Mouse (Mus musculus): Measurements from ENCODE around the gene 2310061I04Rik. TPM values are rescaled to one million over a fixed set of nuclear protein-coding genes. Genes with fewer than 3 reads are reported as not detected.

The 2310061I04Rik gene
- polyA plus RNA-seq, 1 experiment from 2014 or later, result 26.2 TPM

DNA sequence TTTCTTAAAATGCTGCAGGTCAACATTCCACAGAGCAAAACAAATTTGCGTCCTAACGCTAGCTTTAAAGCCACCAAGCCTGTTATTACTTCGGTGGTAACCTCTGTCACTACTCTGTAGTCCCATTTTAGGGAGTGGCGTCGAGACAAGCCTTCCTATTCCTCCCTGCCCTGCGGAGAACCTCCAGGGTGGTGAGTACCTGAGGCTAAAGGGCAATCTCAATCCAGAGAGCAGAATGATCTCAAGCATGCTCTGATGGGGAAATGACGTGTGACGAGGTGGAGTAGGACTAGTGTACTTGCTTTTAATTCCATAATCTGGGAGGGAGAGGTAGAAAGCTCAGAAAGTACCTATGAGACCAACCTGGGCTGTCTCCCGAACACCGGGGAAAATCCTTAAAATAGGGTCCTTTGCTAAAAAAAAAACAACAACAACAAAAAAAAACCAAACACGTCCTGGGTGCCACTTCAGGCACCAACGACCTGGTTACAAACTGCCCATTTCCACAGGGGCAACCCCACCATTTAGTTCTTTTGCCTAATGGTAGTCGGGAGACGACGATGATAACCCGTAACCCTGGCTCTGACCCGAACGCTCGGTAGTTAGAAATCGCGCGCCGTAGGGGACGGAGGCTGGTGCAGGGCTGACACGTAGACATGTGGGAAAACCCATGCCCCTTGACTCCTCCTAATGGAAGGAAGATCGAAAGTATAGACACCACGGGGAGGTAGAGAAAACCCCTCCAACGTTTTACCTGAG lies 18.5 kb upstream of the 2310061I04Rik start:
- Histone ChIP-seq H3K36me3 (peaks cover 43% of the 10 kb centered on the region), H3K27me3 (replicated peaks) (no peaks in the 10 kb centered on the region), H3K4me1 (replicated peaks) (peaks cover 23% of the 10 kb centered on the region), H3K4me3 (peak overlapping the region; percentile 79), H3K27ac (ENCODE audit: poor library complexity, severe bottlenecking) (peak overlapping the region; percentile 97), H3K9me3 (replicated peaks) (no peaks in the 10 kb centered on the region), H3K4me2 (peak overlapping the region; percentile 86), H3K9ac (peak overlapping the region; percentile 79)
- 0 out of 2 replicates have a peak, but pooled peaks have one; percentile 0 for ATAC-seq (ENCODE audit: insufficient number of reproducible peaks, low FRiP score)
- WGBS, result 2% methylated on average over 28 of the region's 28 CpGs

DNA sequence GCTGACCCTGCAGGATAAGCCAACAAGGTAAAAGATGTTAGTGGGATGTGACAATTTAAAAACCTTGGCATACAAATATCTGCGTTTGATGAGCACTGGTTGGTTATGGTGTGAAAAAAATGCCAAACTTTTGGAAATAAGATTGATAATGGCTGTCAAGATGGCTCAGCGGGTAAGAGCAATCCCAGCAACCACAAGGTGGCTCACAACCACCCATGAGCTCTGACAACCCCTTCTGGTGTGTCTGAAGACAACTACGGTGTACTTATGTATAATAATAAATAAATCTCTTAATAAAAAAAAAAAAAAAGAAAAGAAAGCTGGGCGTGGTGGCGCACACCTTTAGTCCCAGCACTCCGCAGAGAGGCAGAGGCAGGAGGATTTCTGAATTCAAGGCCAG lies 17.7 kb upstream of the 2310061I04Rik start:
- no peaks in the 10 kb centered on the region for H3K27me3 ChIP-seq (replicated peaks)
- H3K9ac ChIP-seq, result peak overlapping the region; percentile 79; the same call in 1 of the 2 replicates
- no peak overlapping the region for H3K27ac ChIP-seq (ENCODE audit: poor library complexity, severe bottlenecking)
- peak overlapping the region; percentile 79 for H3K4me3 ChIP-seq
- 76% methylated on average over 6 of the region's 6 CpGs for WGBS
- H3K36me3 ChIP-seq, result peaks cover 43% of the 10 kb centered on the region
- ATAC-seq (ENCODE audit: insufficient number of reproducible peaks, low FRiP score), result no peak
- H3K4me2 ChIP-seq, result peak overlapping the region; percentile 86
- H3K9me3 ChIP-seq (replicated peaks), result no peaks in the 10 kb centered on the region
- H3K4me1 ChIP-seq (replicated peaks), result peaks cover 18% of the 10 kb centered on the region

DNA sequence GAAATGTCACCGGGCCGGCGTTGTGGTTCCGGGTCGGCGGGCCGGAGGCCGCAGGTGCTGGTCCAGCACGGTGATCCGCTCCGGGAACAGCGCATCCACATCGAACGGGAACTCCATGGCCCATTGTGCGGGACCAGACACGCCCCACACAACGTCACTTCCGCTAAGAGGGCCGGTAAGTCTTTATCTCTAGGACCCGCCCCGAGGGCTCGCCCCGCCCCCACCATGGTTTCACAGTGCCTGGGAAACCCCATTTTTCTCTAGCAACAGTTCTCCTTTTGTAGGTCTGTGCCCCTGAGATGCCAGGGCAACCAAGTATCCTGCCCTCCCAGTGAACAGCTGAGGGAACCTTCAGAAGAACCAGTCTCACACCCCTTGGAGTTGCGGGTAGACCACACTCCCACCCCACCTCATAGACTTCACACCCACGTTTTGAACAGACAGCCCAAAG lies 12.7 kb upstream of the 2310061I04Rik start, which contains the start of gene Atat1:
Gene Atat1 (minus strand): TSS at position 157 of the 451 bp plus-strand sequence.
- peak within 1 kb of the TSS; percentile 61 for H3K27ac ChIP-seq (ENCODE audit: poor library complexity, severe bottlenecking)

DNA sequence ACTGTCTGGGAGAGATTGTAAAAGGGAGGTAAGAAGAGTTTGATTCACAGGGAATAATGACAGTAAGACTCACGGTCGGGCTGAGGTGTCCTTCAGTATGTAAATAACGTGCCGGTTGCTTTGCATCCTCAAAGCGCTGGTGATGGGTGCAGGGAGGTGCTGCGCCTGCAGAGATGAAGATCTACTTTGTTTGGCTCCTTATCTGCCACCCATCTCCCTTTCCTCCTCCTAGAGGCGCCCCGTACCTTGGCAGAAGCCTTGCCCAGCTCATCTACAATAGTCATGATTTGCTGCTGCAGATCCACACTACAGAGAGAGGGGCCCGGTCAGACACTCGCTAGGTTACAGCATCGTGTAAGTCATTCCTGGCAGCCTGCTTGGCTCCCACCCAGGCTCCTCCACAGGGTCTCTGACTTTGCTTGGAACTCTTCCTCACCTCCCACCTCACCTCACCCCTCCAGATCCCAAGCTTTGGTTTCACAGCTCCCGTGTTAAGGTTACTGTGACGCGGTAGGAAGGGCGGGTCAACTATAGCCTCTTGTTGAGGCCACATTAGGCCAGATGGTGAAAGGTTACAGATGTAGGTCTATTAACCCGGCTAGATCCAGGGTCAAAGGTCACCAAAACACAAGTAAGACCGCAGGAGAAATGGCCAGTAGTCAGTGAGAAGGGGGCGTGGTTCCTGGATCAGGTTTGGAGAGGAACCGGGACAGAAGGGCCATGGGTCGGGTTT lies 12.1 kb upstream of the 2310061I04Rik start:
- peaks cover 71% of the 10 kb centered on the region for H3K36me3 ChIP-seq
- H3K27me3 ChIP-seq (replicated peaks), result no peaks in the 10 kb centered on the region
- 21% methylated on average over 20 of the region's 20 CpGs for WGBS
- peak; percentile 41; the same call in 1 of the 2 replicates for ATAC-seq (ENCODE audit: insufficient number of reproducible peaks, low FRiP score)
- peaks cover 18% of the 10 kb centered on the region for H3K4me1 ChIP-seq (replicated peaks)
- peak overlapping the region; percentile 61 for H3K27ac ChIP-seq (ENCODE audit: poor library complexity, severe bottlenecking)
- H3K9ac ChIP-seq, result peak overlapping the region; percentile 82
- no peaks in the 10 kb centered on the region for H3K9me3 ChIP-seq (replicated peaks)
- H3K4me2 ChIP-seq, result peak overlapping the region; percentile 92
- peak overlapping the region; percentile 68 for H3K4me3 ChIP-seq

More for the DNA sequence above, 12.7 kb upstream of the 2310061I04Rik start, which contains the start of gene Atat1:
- ATAC-seq (ENCODE audit: insufficient number of reproducible peaks, low FRiP score), result peak; percentile 90
- Histone ChIP-seq H3K4me3 (peak within 1 kb of the TSS; percentile 68), H3K27me3 (replicated peaks) (no peaks in the 10 kb centered on the region), H3K9ac (peak within 1 kb of the TSS; percentile 82), H3K4me1 (replicated peaks) (peaks cover 20% of the 10 kb centered on the region), H3K9me3 (replicated peaks) (no peaks in the 10 kb centered on the region), H3K36me3 (peaks cover 68% of the 10 kb centered on the region), H3K4me2 (peak within 1 kb of the TSS; percentile 92)
- 3% methylated on average over 25 of the region's 25 CpGs for WGBS

DNA sequence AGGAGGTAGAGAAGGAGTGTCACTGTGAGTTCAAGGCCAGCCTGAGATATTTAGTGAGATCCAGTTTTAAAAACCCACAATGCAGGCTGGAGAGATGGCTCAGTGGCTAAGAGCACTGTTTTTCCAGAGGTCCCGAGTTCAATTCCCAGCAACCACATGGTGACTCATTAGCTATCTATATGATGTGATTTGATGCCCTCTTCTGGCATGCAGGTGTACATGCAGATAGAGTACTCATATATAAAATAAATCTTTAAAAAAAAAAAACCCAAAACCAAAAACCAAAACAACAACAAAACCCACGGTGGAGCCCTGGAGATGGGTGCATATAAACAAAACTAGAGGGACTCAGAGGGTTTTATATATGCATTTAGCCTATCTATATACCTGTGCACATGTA lies 10.4 kb upstream of the 2310061I04Rik start:
- no peak overlapping the region for H3K4me2 ChIP-seq
- H3K4me1 ChIP-seq (replicated peaks), result peaks cover 26% of the 10 kb centered on the region
- H3K36me3 ChIP-seq, result peaks cover 69% of the 10 kb centered on the region
- H3K4me3 ChIP-seq, result no peak overlapping the region
- ATAC-seq (ENCODE audit: insufficient number of reproducible peaks, low FRiP score), result no peak
- no peaks in the 10 kb centered on the region for H3K27me3 ChIP-seq (replicated peaks)
- H3K9ac ChIP-seq, result no peak overlapping the region
- WGBS, result 83% methylated on average over 2 of the region's 2 CpGs
- H3K9me3 ChIP-seq (replicated peaks), result no peaks in the 10 kb centered on the region
- H3K27ac ChIP-seq (ENCODE audit: poor library complexity, severe bottlenecking), result no peak overlapping the region

DNA sequence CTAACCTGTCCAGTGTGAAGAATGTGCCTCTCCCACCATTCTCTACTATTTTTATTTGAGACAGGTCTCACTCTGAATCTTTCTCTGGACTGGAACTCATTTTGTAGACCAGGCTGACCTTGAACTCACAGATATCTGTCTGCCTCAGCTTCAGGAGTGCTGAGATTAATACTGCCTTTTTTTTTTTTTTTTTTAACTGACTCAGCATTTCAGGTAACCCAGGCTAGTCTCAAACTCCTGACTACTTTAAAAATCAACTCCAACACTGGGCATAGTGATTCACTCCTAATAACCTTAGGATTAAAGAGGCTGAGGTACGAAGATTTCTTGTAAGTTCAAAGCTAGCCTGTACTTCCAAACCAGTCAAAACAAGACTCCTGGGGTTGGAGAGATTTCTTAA lies 8.4 kb upstream of the 2310061I04Rik start:
- Histone ChIP-seq H3K4me1 (replicated peaks) (peaks cover 26% of the 10 kb centered on the region), H3K27me3 (replicated peaks) (no peaks in the 10 kb centered on the region), H3K4me2 (no peak overlapping the region), H3K4me3 (no peak overlapping the region), H3K9me3 (replicated peaks) (no peaks in the 10 kb centered on the region), H3K36me3 (peaks cover 63% of the 10 kb centered on the region), H3K9ac (no peak overlapping the region), H3K27ac (ENCODE audit: poor library complexity, severe bottlenecking) (no peak overlapping the region)
- ATAC-seq (ENCODE audit: insufficient number of reproducible peaks, low FRiP score), result no peak
- 93% methylated on average over 1 of the region's 1 CpGs for WGBS

DNA sequence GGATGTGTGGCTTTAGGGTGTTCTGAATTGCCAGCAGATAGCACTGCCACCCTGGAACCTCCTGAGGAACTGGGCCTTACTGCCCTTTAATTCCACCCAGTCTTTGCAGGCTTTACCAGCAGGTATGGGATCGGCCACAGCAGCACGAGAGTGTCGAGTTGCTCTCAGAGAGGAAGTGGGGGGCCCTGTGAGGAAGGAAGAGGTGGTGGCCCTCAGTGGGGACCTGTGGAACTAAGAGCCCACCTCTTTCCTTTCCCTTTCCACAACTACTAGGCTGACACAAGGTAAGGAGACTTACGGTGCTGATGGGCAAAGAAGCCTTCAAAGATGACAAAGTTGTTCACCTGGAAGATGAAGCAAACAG lies 6.7 kb upstream of the 2310061I04Rik start:
- 76% methylated on average over 4 of the region's 4 CpGs for WGBS
- H3K9me3 ChIP-seq (replicated peaks), result no peaks in the 10 kb centered on the region
- H3K27ac ChIP-seq (ENCODE audit: poor library complexity, severe bottlenecking), result peak overlapping the region; percentile 30; the same call in 1 of the 2 replicates
- H3K4me1 ChIP-seq (replicated peaks), result peaks cover 18% of the 10 kb centered on the region
- no peak overlapping the region for H3K4me2 ChIP-seq
- peaks cover 68% of the 10 kb centered on the region for H3K36me3 ChIP-seq
- H3K9ac ChIP-seq, result no peak overlapping the region
- no peaks in the 10 kb centered on the region for H3K27me3 ChIP-seq (replicated peaks)
- no peak overlapping the region for H3K4me3 ChIP-seq
- no peak for ATAC-seq (ENCODE audit: insufficient number of reproducible peaks, low FRiP score)

DNA sequence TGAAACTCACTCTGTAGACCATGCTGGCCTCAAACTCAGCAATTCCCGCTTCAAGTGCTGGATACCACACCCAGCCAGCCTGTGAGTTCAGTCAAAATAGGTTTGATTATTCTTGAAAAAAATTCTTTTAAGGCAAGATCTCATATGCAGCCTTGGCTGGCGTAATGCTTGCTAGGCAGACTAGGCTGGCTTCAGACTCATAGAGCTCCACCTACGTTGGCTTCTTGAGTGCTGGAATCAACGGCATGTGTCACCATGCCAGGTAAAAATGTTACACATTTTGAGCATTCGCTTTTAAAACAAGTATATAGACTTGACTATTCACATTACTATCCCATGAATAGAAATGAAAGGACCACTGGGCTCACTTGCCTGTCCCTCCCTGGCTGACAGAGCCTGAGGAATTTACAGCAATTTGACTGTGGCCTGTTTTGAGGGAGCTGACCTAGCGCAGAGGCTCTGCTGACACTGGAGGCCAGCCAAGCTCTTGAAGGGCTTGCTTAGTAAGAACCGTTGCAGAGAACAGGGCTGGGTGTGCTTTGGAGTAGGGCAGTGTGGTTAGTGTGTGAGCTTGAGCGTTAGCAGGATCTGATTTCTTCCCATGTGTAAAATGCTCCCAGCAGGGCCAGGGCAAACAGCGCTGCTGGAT lies 6.2 kb upstream of the 2310061I04Rik start:
- H3K27me3 ChIP-seq (replicated peaks), result no peaks in the 10 kb centered on the region
- H3K4me1 ChIP-seq (replicated peaks), result peaks cover 12% of the 10 kb centered on the region
- peaks cover 66% of the 10 kb centered on the region for H3K36me3 ChIP-seq
- H3K4me2 ChIP-seq, result no peak overlapping the region
- H3K9ac ChIP-seq, result no peak overlapping the region
- no peaks in the 10 kb centered on the region for H3K9me3 ChIP-seq (replicated peaks)
- no peak overlapping the region for H3K4me3 ChIP-seq
- ATAC-seq (ENCODE audit: insufficient number of reproducible peaks, low FRiP score), result 0 out of 2 replicates have a peak, but pooled peaks have one; percentile 33
- peak overlapping the region; percentile 30; the same call in 1 of the 2 replicates for H3K27ac ChIP-seq (ENCODE audit: poor library complexity, severe bottlenecking)
- WGBS, result 79% methylated on average over 9 of the region's 9 CpGs

DNA sequence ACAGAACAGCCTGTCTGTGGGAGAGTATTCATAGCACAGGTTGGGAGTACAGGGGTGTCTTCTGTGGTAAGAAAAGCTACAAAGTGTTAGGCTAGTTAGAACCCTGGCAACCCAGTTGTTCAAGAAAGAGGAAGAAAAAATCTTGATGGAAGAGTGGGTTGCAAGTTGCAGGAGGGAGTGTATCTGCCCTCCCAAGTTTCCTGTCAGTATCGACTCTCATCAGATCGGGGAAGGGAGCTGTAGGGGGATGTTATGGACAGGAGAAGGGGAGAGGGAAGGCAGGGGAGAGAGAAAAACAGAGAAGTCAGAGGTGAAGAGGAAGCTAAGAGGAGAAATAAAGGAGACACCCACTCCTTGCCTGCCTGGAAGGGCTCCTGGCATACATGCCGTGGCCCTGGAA lies 3.4 kb upstream of the 2310061I04Rik start:
- 86% methylated on average over 3 of the region's 3 CpGs for whole genome bisulfite sequencing
- Histone ChIP-seq H3K4me1 (replicated peaks) (peaks cover 26% of the 10 kb centered on the region), H3K27me3 (replicated peaks) (no peaks in the 10 kb centered on the region), H3K9me3 (replicated peaks) (no peaks in the 10 kb centered on the region), H3K36me3 (peaks cover 42% of the 10 kb centered on the region), H3K9ac (peak overlapping the region; percentile 11; the same call in 1 of the 2 replicates), H3K27ac (ENCODE audit: poor library complexity, severe bottlenecking) (no peak overlapping the region), H3K4me3 (no peak overlapping the region), H3K4me2 (no peak overlapping the region)
- no peak for ATAC-seq (ENCODE audit: insufficient number of reproducible peaks, low FRiP score)

DNA sequence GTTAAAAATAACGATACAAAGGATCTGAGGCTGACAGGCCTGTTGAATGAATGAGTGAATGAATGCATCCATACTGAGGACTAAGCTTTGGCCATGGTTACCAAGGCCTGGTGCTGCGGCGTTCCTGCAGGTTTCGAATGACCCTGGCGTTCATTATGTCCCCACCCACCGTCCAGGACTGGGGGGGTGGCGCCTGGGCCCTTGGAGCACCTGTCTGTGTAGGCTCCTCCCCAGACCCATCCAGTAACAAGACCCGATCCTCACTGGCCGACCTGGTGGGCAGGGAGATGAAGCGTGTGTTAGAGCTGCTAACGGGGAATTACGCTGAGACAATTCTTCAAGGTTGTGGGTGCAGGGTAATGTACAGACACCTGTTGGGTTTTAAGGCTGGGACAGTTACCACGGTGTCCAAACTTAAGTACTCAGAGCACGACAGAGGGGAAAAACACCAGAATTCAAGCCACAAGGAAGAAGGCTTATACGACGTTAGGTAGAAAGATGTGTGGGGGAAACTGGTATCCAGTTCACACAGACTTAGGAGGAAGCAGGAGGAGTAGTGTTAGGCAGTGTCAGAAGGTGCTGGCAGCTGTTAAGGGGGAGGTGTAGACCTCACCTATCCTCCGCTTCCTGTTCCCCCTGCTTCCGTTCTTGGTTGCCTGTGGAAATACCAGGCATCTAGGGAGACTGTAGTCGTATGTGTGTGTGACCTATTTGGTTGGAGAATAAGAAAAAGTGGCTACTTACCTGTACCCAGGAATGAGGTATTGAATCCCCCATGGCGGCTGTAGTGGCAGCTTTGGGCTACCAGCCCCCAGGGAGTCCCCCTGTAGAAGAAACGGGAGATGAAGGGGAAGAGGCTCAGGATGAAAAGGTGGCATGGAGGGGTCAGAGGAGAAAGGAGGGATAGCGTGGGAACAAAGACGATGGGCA lies 678 bp upstream of the 2310061I04Rik start:
- 42% methylated on average over 23 of the region's 23 CpGs for WGBS
- H3K27me3 ChIP-seq (replicated peaks), result no peaks in the 10 kb centered on the region
- ATAC-seq (ENCODE audit: insufficient number of reproducible peaks, low FRiP score), result peak; percentile 23; the same call in 1 of the 2 replicates
- H3K36me3 ChIP-seq, result peaks cover 42% of the 10 kb centered on the region
- peak overlapping the region; percentile 55 for H3K9ac ChIP-seq
- H3K4me2 ChIP-seq, result peak overlapping the region; percentile 100
- H3K4me1 ChIP-seq (replicated peaks), result peaks cover 20% of the 10 kb centered on the region
- peak overlapping the region; percentile 17; the same call in 1 of the 2 replicates for H3K27ac ChIP-seq (ENCODE audit: poor library complexity, severe bottlenecking)
- no peaks in the 10 kb centered on the region for H3K9me3 ChIP-seq (replicated peaks)
- H3K4me3 ChIP-seq, result peak overlapping the region; percentile 95
